Mouse (Mus musculus): ENCODE results near the gene Gzmn. TPM values are rescaled to one million over a fixed set of nuclear protein-coding genes. Genes with fewer than 3 reads are reported as not detected.
"Not testable (repeated sequence)": the region's sequence is repeated elsewhere in the genome, so short reads cannot be mapped to it uniquely, and the experiment has no call there.

Gzmn gene
- polyA plus RNA-seq (2016; fragmentation: Nextera tagmentation; extraction: Ambion mirVana): not detected in 2 replicates

GRCm38 (mm10) chr14:56174499-56174898 lies at the start of gene Gzmn:
TSS of gene Gzmn (minus strand) at chr14:56174599.
- Histone ChIP-seq H3K4me1 (replicated peaks) (no peaks in the 10 kb centered on the region), H3K36me3 (no peaks in the 10 kb centered on the region), H3K27me3 (ENCODE audit: insufficient read depth, poor library complexity, severe bottlenecking) (no peaks in the 10 kb centered on the region), H3K4me3 (no peak within 1 kb of the TSS), H3K9me3 (no peaks in the 10 kb centered on the region), H3K27ac (no peak within 1 kb of the TSS)
- DNase-seq (ENCODE audit: low spot score): no peak
- WGBS: 94% methylated on average over 5 of the region's 5 CpGs

GRCm38 (mm10) chr14:56211317-56211716 lies 36.9 kb upstream of the Gzmn start, which contains the start of gene Gzmf:
TSS of gene Gzmf (minus strand) at chr14:56211417.
- no peaks in the 10 kb centered on the region for H3K4me1 ChIP-seq (replicated peaks)
- no peak within 1 kb of the TSS for H3K27ac ChIP-seq
- no peak for DNase-seq (ENCODE audit: low spot score)
- no peaks in the 10 kb centered on the region for H3K36me3 ChIP-seq
- no peaks in the 10 kb centered on the region for H3K9me3 ChIP-seq
- no peaks in the 10 kb centered on the region for H3K27me3 ChIP-seq (ENCODE audit: insufficient read depth, poor library complexity, severe bottlenecking)
- H3K4me3 ChIP-seq: no peak within 1 kb of the TSS
- 92% methylated on average over 4 of the region's 4 CpGs for WGBS

GRCm38 (mm10) chr14:56205613-56206012 lies 31.2 kb upstream of the Gzmn start:
- no peak overlapping the region for H3K27ac ChIP-seq
- no peak for DNase-seq (ENCODE audit: low spot score)
- H3K4me1 ChIP-seq (replicated peaks): no peaks in the 10 kb centered on the region
- 85% methylated on average over 1 of the region's 1 CpGs for WGBS
- H3K4me3 ChIP-seq: no peak overlapping the region
- no peaks in the 10 kb centered on the region for H3K36me3 ChIP-seq
- H3K9me3 ChIP-seq: no peaks in the 10 kb centered on the region
- H3K27me3 ChIP-seq (ENCODE audit: insufficient read depth, poor library complexity, severe bottlenecking): no peaks in the 10 kb centered on the region

GRCm38 (mm10) chr14:56205021-56205420 lies 30.6 kb upstream of the Gzmn start:
- H3K27me3 ChIP-seq (ENCODE audit: insufficient read depth, poor library complexity, severe bottlenecking); H3K9me3 ChIP-seq; H3K4me1 ChIP-seq (replicated peaks); H3K36me3 ChIP-seq; H3K27ac ChIP-seq; H3K4me3 ChIP-seq: not testable (repeated sequence)
- WGBS: 33% methylated on average over 5 of the region's 5 CpGs
- DNase-seq (ENCODE audit: low spot score): peak; percentile 50

- Histone ChIP-seq H3K27me3 (ENCODE audit: insufficient read depth, poor library complexity, severe bottlenecking) (no peaks in the 10 kb centered on the region), H3K36me3 (no peaks in the 10 kb centered on the region), H3K4me3 (no peak overlapping the region), H3K9me3 (no peaks in the 10 kb centered on the region), H3K27ac (no peak overlapping the region), H3K4me1 (replicated peaks) (no peaks in the 10 kb centered on the region)
- DNase-seq (ENCODE audit: low spot score): peak; percentile 65
- 15% methylated on average over 2 of the region's 2 CpGs for WGBS
These were observed 29.6 kb upstream of the Gzmn start for GRCm38 (mm10) chr14:56203975-56204374.

- no peak for DNase-seq (ENCODE audit: low spot score)
- Histone ChIP-seq H3K4me1 (replicated peaks) (no peaks in the 10 kb centered on the region), H3K4me3 (no peak overlapping the region), H3K9me3 (no peaks in the 10 kb centered on the region), H3K27me3 (ENCODE audit: insufficient read depth, poor library complexity, severe bottlenecking) (no peaks in the 10 kb centered on the region), H3K27ac (no peak overlapping the region), H3K36me3 (no peaks in the 10 kb centered on the region)
- WGBS: 53% methylated on average over 6 of the region's 6 CpGs
These were observed 12.5 kb upstream of the Gzmn start for GRCm38 (mm10) chr14:56186946-56187345.

GRCm38 (mm10) chr14:56186521-56186920 lies 12.1 kb upstream of the Gzmn start:
- Histone ChIP-seq H3K9me3 (no peaks in the 10 kb centered on the region), H3K36me3 (no peaks in the 10 kb centered on the region), H3K4me1 (replicated peaks) (no peaks in the 10 kb centered on the region), H3K4me3 (no peak overlapping the region), H3K27me3 (ENCODE audit: insufficient read depth, poor library complexity, severe bottlenecking) (no peaks in the 10 kb centered on the region), H3K27ac (no peak overlapping the region)
- 79% methylated on average over 5 of the region's 5 CpGs for WGBS
- DNase-seq (ENCODE audit: low spot score): no peak

- H3K9me3 ChIP-seq; H3K4me1 ChIP-seq (replicated peaks); H3K4me3 ChIP-seq; H3K36me3 ChIP-seq; H3K27me3 ChIP-seq (ENCODE audit: insufficient read depth, poor library complexity, severe bottlenecking); H3K27ac ChIP-seq: not testable (repeated sequence)
- peak; percentile 60 for DNase-seq (ENCODE audit: low spot score)
- WGBS: 30% methylated on average over 8 of the region's 8 CpGs
These were observed 3.3 kb upstream of the Gzmn start for GRCm38 (mm10) chr14:56177651-56178050.

GRCm38 (mm10) chr14:56173396-56173795 lies 1.0 kb downstream of the Gzmn start:
- Histone ChIP-seq H3K4me1 (replicated peaks) (no peaks in the 10 kb centered on the region), H3K27me3 (ENCODE audit: insufficient read depth, poor library complexity, severe bottlenecking) (no peaks in the 10 kb centered on the region), H3K36me3 (no peaks in the 10 kb centered on the region), H3K4me3 (no peak overlapping the region), H3K27ac (no peak overlapping the region), H3K9me3 (no peaks in the 10 kb centered on the region)
- WGBS: 90% methylated on average over 6 of the region's 6 CpGs
- DNase-seq (ENCODE audit: low spot score): no peak

GRCm38 (mm10) chr14:56172744-56173143 lies 1.7 kb downstream of the Gzmn start:
- no peak overlapping the region for H3K27ac ChIP-seq
- WGBS: 90% methylated on average over 5 of the region's 5 CpGs
- H3K4me1 ChIP-seq (replicated peaks): no peaks in the 10 kb centered on the region
- DNase-seq (ENCODE audit: low spot score): no peak
- H3K9me3 ChIP-seq: no peaks in the 10 kb centered on the region
- H3K27me3 ChIP-seq (ENCODE audit: insufficient read depth, poor library complexity, severe bottlenecking): no peaks in the 10 kb centered on the region
- no peak overlapping the region for H3K4me3 ChIP-seq
- H3K36me3 ChIP-seq: no peaks in the 10 kb centered on the region

- H3K9me3 ChIP-seq: no peaks in the 10 kb centered on the region
- 81% methylated on average over 6 of the region's 6 CpGs for WGBS
- no peak for DNase-seq (ENCODE audit: low spot score)
These were observed 6.4 kb downstream of the Gzmn start for GRCm38 (mm10) chr14:56168009-56168408.

GRCm38 (mm10) chr14:56162109-56162508 lies 12.3 kb downstream of the Gzmn start:
- H3K9me3 ChIP-seq: no peaks in the 10 kb centered on the region
- WGBS: 89% methylated on average over 2 of the region's 2 CpGs
- H3K36me3 ChIP-seq: no peaks in the 10 kb centered on the region

More at GRCm38 (mm10) chr14:56168009-56168408, 6.4 kb downstream of the Gzmn start:
- H3K4me1 ChIP-seq (replicated peaks): peaks cover 9% of the 10 kb centered on the region
- H3K27me3 ChIP-seq (ENCODE audit: insufficient read depth, poor library complexity, severe bottlenecking): no peaks in the 10 kb centered on the region
- H3K36me3 ChIP-seq: no peaks in the 10 kb centered on the region
- no peak overlapping the region for H3K4me3 ChIP-seq
- H3K27ac ChIP-seq: no peak overlapping the region

GRCm38 (mm10) chr14:56159479-56159878 lies 14.9 kb downstream of the Gzmn start, which contains the start of gene Gzmg:
TSS of gene Gzmg (minus strand) at chr14:56159579.
- H3K9me3 ChIP-seq; H3K27me3 ChIP-seq (ENCODE audit: insufficient read depth, poor library complexity, severe bottlenecking); H3K27ac ChIP-seq; DNase-seq (ENCODE audit: low spot score); H3K36me3 ChIP-seq; H3K4me3 ChIP-seq; H3K4me1 ChIP-seq (replicated peaks): not testable (repeated sequence)
- WGBS: 92% methylated on average over 2 of the region's 2 CpGs

More at GRCm38 (mm10) chr14:56162109-56162508, 12.3 kb downstream of the Gzmn start:
- Histone ChIP-seq H3K4me3 (no peak overlapping the region), H3K27me3 (ENCODE audit: insufficient read depth, poor library complexity, severe bottlenecking) (no peaks in the 10 kb centered on the region), H3K27ac (no peak overlapping the region), H3K4me1 (replicated peaks) (peaks cover 4% of the 10 kb centered on the region)
- no peak for DNase-seq (ENCODE audit: low spot score)

- Histone ChIP-seq H3K4me1 (replicated peaks) (no peaks in the 10 kb centered on the region), H3K9me3 (no peaks in the 10 kb centered on the region), H3K27me3 (ENCODE audit: insufficient read depth, poor library complexity, severe bottlenecking) (no peaks in the 10 kb centered on the region), H3K27ac (no peak overlapping the region), H3K36me3 (no peaks in the 10 kb centered on the region), H3K4me3 (no peak overlapping the region)
- 68% methylated on average over 2 of the region's 2 CpGs for WGBS
- no peak for DNase-seq (ENCODE audit: low spot score)
These were observed 19.1 kb downstream of the Gzmn start for GRCm38 (mm10) chr14:56155340-56155739.

Measured in hindbrain, embryonic 10.5 days (tissue).